Mouse (Mus musculus) stomach, postnatal 0 days (tissue): ENCODE data around the gene Trappc5. TPM values are rescaled to one million over a fixed set of nuclear protein-coding genes. Genes with fewer than 3 reads are reported as not detected.

Source experiments
- ATAC-seq: fragments of 200-750 bp; cut with Nextera tagmentation; 2 replicates; pipeline ENCODE4 v1.8.0; 2017; ENCODE audit not compliant: low FRiP score, low TSS enrichment
- DNase-seq: peaks from one replicate; pipeline ENCODE4 v3.0.0-alpha.2; 2016; ENCODE audit warnings: low spot score
- H3K27ac ChIP-seq: fragments of 300-500 bp; sonication (generic); replicated peaks from 2 replicates; pipeline ENCODE4 v1.5.1; 2014; ENCODE audit warnings: mild to moderate bottlenecking, control low read depth
- H3K27me3 ChIP-seq: fragments of 300-500 bp; sonication (generic); 2 replicates; pipeline ENCODE4 v1.6.1; 2014; ENCODE audit warnings: low read length; ENCODE audit not compliant: control insufficient read depth, insufficient read depth
- H3K36me3 ChIP-seq: fragments of 300-500 bp; sonication (generic); 2 replicates; pipeline ENCODE4 v1.6.1; 2014; ENCODE audit warnings: low read length, mixed read lengths; ENCODE audit not compliant: control insufficient read depth, insufficient read depth
- H3K4me1 ChIP-seq: fragments of 300-500 bp; sonication (generic); replicated peaks from 2 replicates; pipeline ENCODE4 v1.6.1; 2014; ENCODE audit warnings: antibody characterized with exemption; ENCODE audit not compliant: control insufficient read depth, insufficient read depth
- H3K4me2 ChIP-seq: fragments of 300-500 bp; sonication (generic); replicated peaks from 2 replicates; pipeline ENCODE4 v1.6.1; 2014; ENCODE audit warnings: low read depth, mild to moderate bottlenecking, control low read depth, moderate library complexity
- H3K4me3 ChIP-seq: fragments of 300-500 bp; sonication (generic); 2 replicates; pipeline ENCODE4 v1.5.1; 2014; ENCODE audit warnings: low read depth, low read length, control low read depth
- H3K9ac ChIP-seq: fragments of 300-500 bp; sonication (generic); 2 replicates; pipeline ENCODE4 v1.6.1; 2014; ENCODE audit warnings: mild to moderate bottlenecking, low read length, control low read depth, mixed read lengths
- H3K9me3 ChIP-seq: fragments of 300-500 bp; sonication (generic); 2 replicates; pipeline ENCODE4 v1.6.1; 2016; ENCODE audit warnings: low read length; ENCODE audit not compliant: control insufficient read depth
- CTCF ChIP-seq: IDR thresholded peaks from 2 replicates; pipeline ENCODE4 v1.5.1; 2016; ENCODE audit warnings: antibody characterized with exemption, low read depth, mild to moderate bottlenecking, moderate library complexity
- EP300 ChIP-seq: optimal IDR thresholded peaks from 2 replicates; pipeline ENCODE3; 2016; ENCODE audit warnings: antibody characterized with exemption
- WGBS: fragments of 180-500 bp; shearing (Covaris S2); extraction: QIAGEN DNeasy Blood & Tissue Kit; methylation state at CpG from one replicate; pipeline ENCODE4 v1.1.7; 2014; 5-methylcytosine and 5-hydroxymethylcytosine counted together
- polyA plus RNA-seq: library from polyadenylated mRNA; unstranded; fragments of >200 nt; fragmentation: Nextera tagmentation; extraction: Ambion mirVana; gene quantifications from 2 replicates; pipeline ENCODE4 v1.2.1, GENCODE M21; 2015

Trappc5 gene
- polyA plus RNA-seq, 1 experiment from 2014 or later, result 27.9 TPM

DNA sequence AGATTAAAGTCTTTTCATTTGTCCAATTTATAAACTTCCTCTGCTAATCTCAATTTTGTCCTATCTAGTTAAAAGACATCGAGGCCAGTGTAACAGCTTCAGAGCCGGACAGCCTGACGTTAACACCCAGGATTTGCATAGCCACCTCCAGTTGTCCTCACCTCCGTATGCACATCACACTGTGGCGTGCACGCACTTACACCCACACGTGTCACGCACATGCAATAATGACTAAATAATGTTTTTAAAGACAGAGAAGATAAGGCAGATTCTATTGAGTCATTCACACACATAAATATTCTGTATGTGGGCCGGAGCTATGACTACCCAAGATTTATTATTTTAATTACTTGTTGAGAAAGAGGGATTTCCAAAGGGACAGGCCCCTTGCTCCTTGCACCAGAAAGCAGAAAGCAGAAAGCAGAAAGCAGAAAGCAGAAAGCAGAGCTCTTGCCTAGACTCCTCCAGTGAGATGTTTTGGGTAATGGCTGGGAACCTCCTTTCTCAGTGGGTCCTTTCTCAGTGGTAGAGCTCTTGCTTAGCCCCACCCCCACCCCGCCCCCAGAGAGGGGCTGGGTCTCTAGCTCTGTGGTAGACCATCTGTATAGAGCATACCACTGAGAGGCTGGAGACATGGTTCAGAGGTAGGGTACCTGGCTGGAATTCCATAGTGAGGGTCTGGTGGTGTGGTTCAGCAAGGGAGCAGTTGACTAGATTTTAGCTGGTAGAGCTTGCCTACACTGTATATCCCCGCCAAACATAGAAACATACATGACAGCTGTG lies 21.2 kb upstream of the Trappc5 start:
- no peak overlapping the region for H3K27ac ChIP-seq
- no peak for ATAC-seq
- H3K4me2 ChIP-seq, result no peak overlapping the region
- H3K4me1 ChIP-seq, result no peaks in the 10 kb centered on the region
- TF ChIP-seq CTCF, result no peak
- no peak for TF ChIP-seq EP300
- H3K9ac ChIP-seq, result no peak overlapping the region
- H3K36me3 ChIP-seq, result no peaks in the 10 kb centered on the region
- DNase-seq, result no peak
- H3K4me3 ChIP-seq, result no peak overlapping the region
- H3K9me3 ChIP-seq, result no peaks in the 10 kb centered on the region
- no peaks in the 10 kb centered on the region for H3K27me3 ChIP-seq
- WGBS, result 60% methylated on average over 11 of the region's 11 CpGs

DNA sequence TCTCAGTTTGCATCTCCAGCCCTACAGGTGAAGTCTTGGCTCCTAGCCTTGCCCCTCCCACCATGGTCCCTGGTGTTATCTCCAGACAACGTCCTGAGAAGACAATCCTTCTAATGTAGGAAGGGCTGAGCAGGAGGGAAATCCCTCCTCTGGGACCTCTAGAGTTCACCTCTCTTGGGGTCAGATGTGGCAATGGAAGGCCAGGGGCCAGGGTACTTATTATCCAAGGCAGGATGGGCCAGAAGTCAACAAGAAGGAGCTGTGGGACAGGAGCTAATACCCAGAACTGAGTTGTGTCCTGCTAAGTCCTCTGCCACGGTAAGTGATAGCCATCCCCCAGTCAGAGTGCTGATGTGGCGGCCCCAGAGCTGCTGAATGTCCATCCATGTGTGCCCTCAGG lies 20.6 kb upstream of the Trappc5 start, which contains the start of gene Retn:
Gene Retn, plus strand, starts transcription at position 245 of the 400 bp plus-strand sequence.
- no peaks in the 10 kb centered on the region for H3K36me3 ChIP-seq
- H3K27me3 ChIP-seq, result no peaks in the 10 kb centered on the region
- H3K9ac ChIP-seq, result no peak within 1 kb of the TSS
- TF ChIP-seq EP300, result no peak
- TF ChIP-seq CTCF, result no peak
- no peak for DNase-seq
- no peaks in the 10 kb centered on the region for H3K4me1 ChIP-seq
- H3K4me2 ChIP-seq, result no peak within 1 kb of the TSS
- no peak for ATAC-seq
- H3K9me3 ChIP-seq, result no peaks in the 10 kb centered on the region
- no peak within 1 kb of the TSS for H3K4me3 ChIP-seq
- 72% methylated on average over 3 of the region's 3 CpGs for WGBS
- H3K27ac ChIP-seq, result no peak within 1 kb of the TSS

DNA sequence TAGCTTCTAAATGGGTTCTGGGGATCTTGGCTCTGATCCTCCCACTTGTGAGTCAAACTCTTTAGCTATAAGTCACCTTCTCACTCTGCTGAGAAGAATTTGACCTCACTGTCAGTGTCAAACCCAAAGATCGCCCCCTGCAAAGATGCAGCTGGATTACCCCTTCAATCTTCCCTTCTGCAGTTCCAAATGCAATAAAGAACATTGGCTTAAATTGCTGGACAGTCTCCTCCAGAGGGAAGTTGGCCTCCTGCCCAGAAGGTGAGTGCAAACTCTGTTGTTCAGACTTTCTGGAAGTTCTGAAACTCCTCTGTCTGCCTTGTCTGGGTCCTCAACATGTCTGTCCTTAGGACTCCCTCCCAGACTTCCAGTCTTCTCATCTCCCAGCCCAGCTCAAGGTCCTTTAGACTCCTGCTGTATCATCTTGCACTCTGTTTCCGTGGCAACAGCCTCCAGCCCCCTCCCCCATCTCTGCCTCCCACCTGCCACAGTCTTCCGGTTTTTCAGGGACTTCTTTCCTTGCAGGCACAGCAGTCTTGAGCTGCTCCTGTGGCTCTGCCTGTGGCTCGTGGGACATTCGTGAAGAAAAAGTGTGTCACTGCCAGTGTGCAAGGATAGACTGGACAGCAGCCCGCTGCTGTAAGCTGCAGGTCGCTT lies 19.2 kb upstream of the Trappc5 start:
- Histone ChIP-seq H3K36me3 (no peaks in the 10 kb centered on the region), H3K9ac (no peak overlapping the region), H3K4me1 (no peaks in the 10 kb centered on the region), H3K27me3 (no peaks in the 10 kb centered on the region), H3K9me3 (no peaks in the 10 kb centered on the region), H3K4me2 (no peak overlapping the region), H3K4me3 (no peak overlapping the region), H3K27ac (no peak overlapping the region)
- DNase-seq (no peak), ATAC-seq (no peak)
- TF ChIP-seq EP300 (no peak), CTCF (no peak)
- WGBS, result 20% methylated on average over 7 of the region's 7 CpGs

DNA sequence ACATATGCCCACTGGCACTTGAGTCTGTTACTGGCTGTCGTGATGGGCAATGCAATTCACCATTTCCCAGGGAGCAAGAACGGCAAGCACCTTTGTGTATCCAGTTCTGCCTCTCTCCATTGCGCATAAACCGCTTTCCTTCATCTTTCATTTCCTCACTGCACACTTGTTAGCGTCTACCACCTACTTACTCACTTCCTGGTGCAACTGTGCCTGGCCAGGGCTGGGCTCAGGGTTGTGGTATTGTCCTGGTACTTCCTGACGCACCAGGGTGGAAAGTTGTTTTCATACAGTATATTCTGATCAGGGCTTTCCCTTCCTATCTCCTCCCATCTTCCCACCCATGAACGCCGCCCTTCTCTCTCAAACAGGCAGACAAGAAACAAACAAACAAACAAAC lies 15.2 kb upstream of the Trappc5 start:
- Histone ChIP-seq H3K9me3 (no peaks in the 10 kb centered on the region), H3K4me3 (no peak overlapping the region), H3K36me3 (no peaks in the 10 kb centered on the region), H3K9ac (no peak overlapping the region), H3K27me3 (no peaks in the 10 kb centered on the region), H3K4me1 (no peaks in the 10 kb centered on the region), H3K27ac (no peak overlapping the region), H3K4me2 (no peak overlapping the region)
- TF ChIP-seq EP300 (no peak), CTCF (no peak)
- DNase-seq, result no peak
- ATAC-seq, result no peak
- WGBS, result 78% methylated on average over 8 of the region's 8 CpGs

DNA sequence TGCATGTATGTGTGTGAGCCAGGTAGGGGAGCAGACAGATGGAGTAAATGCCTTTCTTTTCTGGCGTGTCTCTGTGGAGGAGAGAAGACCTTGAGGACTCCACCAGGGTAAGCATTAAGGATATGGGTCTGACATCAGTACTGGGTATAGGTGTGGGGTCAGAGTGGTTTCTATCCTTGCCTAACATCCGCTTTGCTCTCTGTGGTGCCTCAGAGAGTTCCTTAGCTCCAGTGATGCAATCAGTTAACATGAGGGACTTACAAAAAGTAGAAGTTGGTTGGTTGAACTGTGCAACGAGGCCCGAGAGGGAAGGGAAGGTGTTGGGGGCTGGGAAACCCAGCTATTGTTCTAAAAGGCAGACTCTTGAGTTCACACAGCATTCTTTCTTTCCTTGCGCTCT lies 11.7 kb upstream of the Trappc5 start:
- no peaks in the 10 kb centered on the region for H3K27me3 ChIP-seq
- no peak overlapping the region for H3K4me3 ChIP-seq
- no peak for DNase-seq
- H3K4me2 ChIP-seq, result no peak overlapping the region
- H3K9ac ChIP-seq, result no peak overlapping the region
- WGBS, result 57% methylated on average over 5 of the region's 5 CpGs
- H3K4me1 ChIP-seq, result no peaks in the 10 kb centered on the region
- TF ChIP-seq EP300, result no peak
- no peak for TF ChIP-seq CTCF
- ATAC-seq, result no peak
- no peaks in the 10 kb centered on the region for H3K9me3 ChIP-seq
- no peak overlapping the region for H3K27ac ChIP-seq
- no peaks in the 10 kb centered on the region for H3K36me3 ChIP-seq

DNA sequence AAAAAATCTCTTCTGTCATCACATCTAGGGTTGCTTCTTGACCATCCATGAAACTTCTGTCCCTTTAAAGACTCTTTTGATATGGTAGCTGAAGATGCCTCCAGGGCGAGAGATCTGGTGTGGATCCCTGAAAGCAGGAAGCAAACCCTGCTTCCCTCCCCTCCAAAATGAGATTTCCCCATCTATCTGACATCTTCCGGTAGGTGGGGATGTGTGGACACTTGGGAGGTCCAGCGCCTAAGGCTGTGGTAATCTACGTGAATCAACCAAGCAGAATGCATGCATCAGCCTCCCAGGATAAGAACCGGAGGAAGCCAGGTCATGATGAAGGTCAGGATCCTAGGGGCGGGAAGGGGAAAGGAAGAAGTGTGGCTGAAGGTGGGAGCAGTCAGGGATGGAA lies 10.6 kb upstream of the Trappc5 start, which contains the start of gene Mcemp1:
Gene Mcemp1, plus strand, starts transcription at position 248 of the 400 bp plus-strand sequence.
- Histone ChIP-seq H3K36me3 (no peaks in the 10 kb centered on the region), H3K9ac (no peak within 1 kb of the TSS), H3K4me3 (no peak within 1 kb of the TSS), H3K27ac (no peak within 1 kb of the TSS), H3K9me3 (no peaks in the 10 kb centered on the region), H3K4me1 (no peaks in the 10 kb centered on the region), H3K27me3 (no peaks in the 10 kb centered on the region), H3K4me2 (no peak within 1 kb of the TSS)
- DNase-seq (no peak), ATAC-seq (no peak)
- TF ChIP-seq CTCF (no peak), EP300 (no peak)
- 72% methylated on average over 6 of the region's 6 CpGs for WGBS
